Mouse (Mus musculus) left cerebral cortex, postnatal 4 days (tissue): ENCODE measurements around the gene Megf6. TPM values are rescaled to one million over a fixed set of nuclear protein-coding genes. Genes with fewer than 3 reads are reported as not detected.

Experiments
- DNase-seq: peaks from one replicate; pipeline ENCODE4 v3.0.0-alpha.2; 2022
- intact Hi-C: fragments of 180-260 bp; cut with DNase I; formaldehyde crosslinking; loops from one replicate; pipeline ENCODE4 v1.15.1; 2025
- total RNA-seq, 2 experiments: library from RNA; stranded (reverse); gene quantifications; 2 replicates each; pipeline ENCODE4 v1.2.3; 2021

Gene Megf6
- total RNA-seq, 2 experiments from 2014 or later: 10.4 to 13.7 TPM

- DNase-seq: no peak
- intact Hi-C loops: no loop called here
These were observed 140.2 kb downstream of the Megf6 start for GRCm38 (mm10) chr4:154310576-154311262.

GRCm38 (mm10) chr4:154312143-154312812 lies 141.7 kb downstream of the Megf6 start:
- intact Hi-C loops: no loop called here
- no peak for DNase-seq

GRCm38 (mm10) chr4:154312935-154313621 lies 142.5 kb downstream of the Megf6 start:
- DNase-seq: no peak
- intact Hi-C loops: no loop called here

- no peak for DNase-seq
- intact Hi-C loops: no loop called here
These were observed 143.1 kb downstream of the Megf6 start for GRCm38 (mm10) chr4:154313622-154313967.

Other genes with a start within 250 kb of the Megf6 start
- gene A430005L14Rik, start 213.5 kb upstream of the Megf6 start, total RNA-seq: 10 to 100 TPM; 17.2 to 19.2 TPM
- gene Dffb, start 195.6 kb upstream of the Megf6 start, total RNA-seq: 10 to 100 TPM; 15.1 to 17.0 TPM
- gene Cep104, start 195.5 kb upstream of the Megf6 start, total RNA-seq: 10 to 100 TPM; 22.5 to 23.1 TPM
- 10 to 100 TPM; 54.2 to 59.9 TPM for gene Lrrc47, start 159.0 kb upstream of the Megf6 start, total RNA-seq
- 1 to 10 TPM; 2.0 to 2.1 TPM for gene Smim1, start 144.5 kb upstream of the Megf6 start, total RNA-seq
- under 1 TPM; 0.22 to 0.30 TPM for gene Ccdc27, start 128.1 kb upstream of the Megf6 start, total RNA-seq
- gene Trp73, start 30.5 kb upstream of the Megf6 start, total RNA-seq: 1 to 10 TPM; 3.7 to 4.3 TPM
- 10 to 100 TPM; 27.0 to 30.4 TPM for gene Wrap73, start 28.4 kb upstream of the Megf6 start, total RNA-seq
- 100 to 1,000 TPM; 119 to 121 TPM for gene Tprgl, start 10.1 kb upstream of the Megf6 start, total RNA-seq
- 1 to 10 TPM in 1 of 2 experiments, under 1 TPM in 1; 0.38 to 1.0 TPM for gene Arhgef16, start 130.9 kb downstream of the Megf6 start, total RNA-seq
- gene B230104I21Rik, start 165.4 kb downstream of the Megf6 start, total RNA-seq: not detected